Mouse (Mus musculus) hindbrain, embryonic 11.5 days (tissue): ENCODE measurements around the gene Rab1a. TPM values are rescaled to one million over a fixed set of nuclear protein-coding genes. Genes with fewer than 3 reads are reported as not detected.

Experiments
- ATAC-seq: fragments of 200-750 bp; cut with Nextera tagmentation; 2 replicates; pipeline ENCODE4 v1.8.0; 2017; ENCODE audit warnings: mild to moderate bottlenecking, moderate TSS enrichment, moderate library complexity; ENCODE audit not compliant: low FRiP score
- DNase-seq: peaks from one replicate; pipeline ENCODE4 v3.0.0-alpha.2; 2015; ENCODE audit warnings: low spot score
- H3K27ac ChIP-seq: fragments of 300-500 bp; sonication (generic); 2 replicates; pipeline ENCODE4 v1.5.1; 2014; ENCODE audit warnings: mild to moderate bottlenecking, low read depth, low read length
- H3K27me3 ChIP-seq: fragments of 300-500 bp; sonication (generic); 2 replicates; pipeline ENCODE4 v1.6.1; 2014; ENCODE audit warnings: mild to moderate bottlenecking, low read length, moderate library complexity, mixed read lengths; ENCODE audit not compliant: control insufficient read depth, insufficient read depth
- H3K36me3 ChIP-seq: fragments of 300-500 bp; sonication (generic); 2 replicates; pipeline ENCODE4 v1.6.1; 2014; ENCODE audit warnings: mild to moderate bottlenecking, low read length, moderate library complexity, mixed read lengths; ENCODE audit not compliant: control insufficient read depth, insufficient read depth
- H3K4me1 ChIP-seq: fragments of 300-500 bp; sonication (generic); replicated peaks from 2 replicates; pipeline ENCODE4 v1.6.1; 2014; ENCODE audit warnings: low read length, mixed read lengths; ENCODE audit not compliant: control insufficient read depth, insufficient read depth
- H3K4me2 ChIP-seq: fragments of 300-500 bp; sonication (generic); replicated peaks from 2 replicates; pipeline ENCODE4 v1.6.1; 2014; ENCODE audit warnings: mild to moderate bottlenecking, low read depth, low read length
- H3K4me3 ChIP-seq: fragments of 300-500 bp; sonication (generic); 2 replicates; pipeline ENCODE4 v1.5.1; 2014; ENCODE audit warnings: low read depth, low read length
- H3K9ac ChIP-seq: fragments of 300-500 bp; sonication (generic); 2 replicates; pipeline ENCODE4 v1.6.1; 2014; ENCODE audit warnings: low read depth, low read length
- H3K9me3 ChIP-seq: fragments of 300-500 bp; sonication (generic); 2 replicates; pipeline ENCODE4 v1.6.1; 2016; ENCODE audit warnings: low read length; ENCODE audit not compliant: control insufficient read depth
- WGBS: fragments of 180-500 bp; shearing (Covaris S2); extraction: QIAGEN DNeasy Blood & Tissue Kit; methylation state at CpG from one replicate; pipeline ENCODE4 v1.1.7; 2014; 5-methylcytosine and 5-hydroxymethylcytosine counted together
- polyA plus RNA-seq: library from polyadenylated mRNA; unstranded; fragments of >200 nt; fragmentation: Nextera tagmentation; extraction: Ambion mirVana; gene quantifications from 2 replicates; pipeline ENCODE4 v1.2.1, GENCODE M21; 2014

Rab1a gene
- polyA plus RNA-seq, 1 experiment from 2014 or later: 273 TPM

DNA sequence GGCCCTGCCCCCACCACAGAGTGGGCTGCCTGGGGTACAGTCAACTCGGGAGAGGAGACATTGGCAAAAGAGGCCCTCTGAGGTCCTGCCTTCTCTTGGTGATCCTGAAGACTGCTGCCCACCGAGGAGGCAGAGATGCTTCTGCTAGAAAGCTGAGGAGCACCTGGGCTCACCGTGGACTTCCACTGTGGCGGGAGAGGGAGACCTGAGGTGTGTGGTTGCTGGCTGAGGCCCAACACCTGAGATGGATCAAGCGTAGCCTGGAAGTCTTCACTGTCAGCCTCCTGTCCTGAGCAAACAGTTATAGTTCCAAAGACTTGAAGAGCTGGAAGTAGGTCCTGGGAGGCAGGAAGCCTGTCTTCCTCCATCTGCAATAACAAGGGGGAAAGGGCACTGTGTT lies 39.1 kb downstream of the Rab1a start:
- Histone ChIP-seq H3K36me3 (peaks cover 4% of the 10 kb centered on the region; the same call in 1 of the 2 replicates), H3K27ac (no peak overlapping the region), H3K9me3 (no peaks in the 10 kb centered on the region), H3K9ac (no peak overlapping the region), H3K4me1 (no peaks in the 10 kb centered on the region), H3K27me3 (no peaks in the 10 kb centered on the region), H3K4me2 (no peak overlapping the region), H3K4me3 (no peak overlapping the region)
- 82% methylated on average over 5 of the region's 5 CpGs for WGBS
- DNase-seq (no peak), ATAC-seq (no peak)

DNA sequence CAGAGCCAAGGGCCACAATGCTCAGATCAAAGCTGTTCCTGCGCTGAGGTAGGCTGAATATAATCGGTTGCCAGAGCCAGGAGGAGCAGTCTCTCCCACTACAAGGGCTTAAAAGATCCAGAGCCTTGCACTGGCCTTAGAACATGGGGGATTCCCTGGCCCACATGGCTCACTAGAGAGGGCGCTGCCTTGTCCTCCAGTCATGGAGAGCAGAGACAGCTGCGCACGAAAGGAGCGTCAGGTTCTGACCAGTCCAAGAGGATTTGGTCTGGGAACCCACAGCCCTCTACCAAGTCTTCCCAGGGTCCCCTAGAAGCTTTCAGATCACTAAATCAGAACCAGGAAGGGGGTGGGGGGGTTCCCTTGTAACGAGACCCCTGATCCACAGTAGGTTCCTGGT lies 40.1 kb downstream of the Rab1a start:
- H3K27me3 ChIP-seq: no peaks in the 10 kb centered on the region
- no peak overlapping the region for H3K27ac ChIP-seq
- ATAC-seq: no peak
- 96% methylated on average over 7 of the region's 7 CpGs for WGBS
- no peak overlapping the region for H3K9ac ChIP-seq
- no peak for DNase-seq
- no peak overlapping the region for H3K4me3 ChIP-seq
- H3K36me3 ChIP-seq: peaks cover 4% of the 10 kb centered on the region; the same call in 1 of the 2 replicates
- H3K9me3 ChIP-seq: no peaks in the 10 kb centered on the region
- H3K4me1 ChIP-seq: no peaks in the 10 kb centered on the region
- H3K4me2 ChIP-seq: no peak overlapping the region

DNA sequence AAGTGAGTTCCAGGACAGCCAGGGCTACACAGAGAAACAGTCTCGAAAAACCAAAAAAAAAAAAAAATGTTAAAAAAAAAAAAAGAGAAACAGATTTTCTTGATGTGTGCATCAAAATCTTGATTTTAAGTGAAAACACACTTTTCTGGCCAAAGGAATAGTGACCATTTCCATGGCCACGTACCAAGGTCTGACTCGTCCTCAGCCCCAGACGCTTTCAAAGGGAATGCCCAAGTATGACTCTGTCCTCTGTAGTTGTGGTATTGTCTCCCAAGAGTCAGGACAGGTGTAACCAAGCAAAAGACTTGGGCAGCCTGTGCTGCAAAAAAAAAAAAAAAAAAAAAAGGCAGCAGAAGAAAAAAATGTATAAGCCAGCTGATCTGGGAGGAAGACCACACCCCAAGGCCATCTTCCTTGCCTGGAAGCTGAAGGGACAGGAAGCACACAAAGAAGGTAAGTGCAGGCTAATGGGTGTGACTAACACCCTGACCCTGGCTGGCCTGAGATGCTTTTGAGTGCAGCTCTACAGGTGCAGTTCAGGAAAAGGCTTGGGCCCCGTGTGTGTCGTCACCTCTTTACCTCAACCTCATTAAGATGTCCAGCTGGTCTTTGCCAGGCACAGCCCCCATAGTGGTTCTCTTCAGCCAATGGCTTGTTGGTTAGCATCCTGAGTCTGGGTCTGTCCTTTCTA lies 41.3 kb downstream of the Rab1a start:
- Histone ChIP-seq H3K36me3 (peaks cover 4% of the 10 kb centered on the region; the same call in 1 of the 2 replicates), H3K9ac (no peak overlapping the region)
- DNase-seq: no peak

DNA sequence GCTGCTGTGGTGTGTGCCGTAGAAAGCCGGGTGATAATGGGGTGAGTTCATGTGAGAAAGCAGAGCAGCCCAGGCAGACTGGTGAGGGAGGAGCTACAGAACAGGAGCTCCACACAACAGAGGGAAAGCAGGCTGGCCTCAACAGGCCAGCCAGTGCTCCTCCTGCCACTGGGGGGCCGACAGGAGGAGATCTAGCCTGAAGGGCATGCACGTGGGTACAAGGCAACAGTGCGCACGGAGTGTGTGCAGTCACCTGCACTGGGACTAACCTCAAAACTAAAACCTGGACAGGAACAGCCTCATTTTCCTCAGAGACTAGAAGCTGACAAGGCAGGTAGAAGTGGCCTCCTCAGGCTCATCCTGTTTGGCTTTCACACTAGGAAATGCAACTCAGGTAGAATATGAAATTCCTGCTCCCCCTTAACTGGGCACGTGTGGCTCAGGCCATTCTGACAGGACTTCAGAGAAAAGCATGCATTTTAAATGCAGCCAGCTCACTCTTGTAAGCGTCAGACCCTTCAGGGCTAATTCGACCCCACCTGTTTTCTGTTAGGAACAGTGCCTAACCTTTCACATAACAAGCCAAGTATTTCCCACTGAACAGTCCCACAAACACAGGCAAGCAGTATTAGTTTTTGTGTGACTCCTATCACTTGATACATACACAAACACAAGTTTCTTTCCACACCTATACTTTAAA lies 42.1 kb downstream of the Rab1a start:
- Histone ChIP-seq H3K4me1 (no peaks in the 10 kb centered on the region; the same call in 1 of the 2 replicates), H3K27ac (no peak overlapping the region), H3K9me3 (no peaks in the 10 kb centered on the region), H3K4me2 (no peak overlapping the region), H3K36me3 (peaks cover 4% of the 10 kb centered on the region; the same call in 1 of the 2 replicates), H3K27me3 (no peaks in the 10 kb centered on the region), H3K9ac (no peak overlapping the region), H3K4me3 (no peak overlapping the region)
- WGBS: 46% methylated on average over 9 of the region's 9 CpGs
- no peak for ATAC-seq
- no peak for DNase-seq

More for the DNA sequence above, 41.3 kb downstream of the Rab1a start:
- Histone ChIP-seq H3K4me3 (no peak overlapping the region), H3K27ac (no peak overlapping the region), H3K4me2 (no peak overlapping the region), H3K9me3 (no peaks in the 10 kb centered on the region), H3K27me3 (no peaks in the 10 kb centered on the region), H3K4me1 (no peaks in the 10 kb centered on the region; the same call in 1 of the 2 replicates)
- WGBS: 89% methylated on average over 6 of the region's 6 CpGs
- ATAC-seq: 0 out of 2 replicates have a peak, but pooled peaks have one; percentile 10

DNA sequence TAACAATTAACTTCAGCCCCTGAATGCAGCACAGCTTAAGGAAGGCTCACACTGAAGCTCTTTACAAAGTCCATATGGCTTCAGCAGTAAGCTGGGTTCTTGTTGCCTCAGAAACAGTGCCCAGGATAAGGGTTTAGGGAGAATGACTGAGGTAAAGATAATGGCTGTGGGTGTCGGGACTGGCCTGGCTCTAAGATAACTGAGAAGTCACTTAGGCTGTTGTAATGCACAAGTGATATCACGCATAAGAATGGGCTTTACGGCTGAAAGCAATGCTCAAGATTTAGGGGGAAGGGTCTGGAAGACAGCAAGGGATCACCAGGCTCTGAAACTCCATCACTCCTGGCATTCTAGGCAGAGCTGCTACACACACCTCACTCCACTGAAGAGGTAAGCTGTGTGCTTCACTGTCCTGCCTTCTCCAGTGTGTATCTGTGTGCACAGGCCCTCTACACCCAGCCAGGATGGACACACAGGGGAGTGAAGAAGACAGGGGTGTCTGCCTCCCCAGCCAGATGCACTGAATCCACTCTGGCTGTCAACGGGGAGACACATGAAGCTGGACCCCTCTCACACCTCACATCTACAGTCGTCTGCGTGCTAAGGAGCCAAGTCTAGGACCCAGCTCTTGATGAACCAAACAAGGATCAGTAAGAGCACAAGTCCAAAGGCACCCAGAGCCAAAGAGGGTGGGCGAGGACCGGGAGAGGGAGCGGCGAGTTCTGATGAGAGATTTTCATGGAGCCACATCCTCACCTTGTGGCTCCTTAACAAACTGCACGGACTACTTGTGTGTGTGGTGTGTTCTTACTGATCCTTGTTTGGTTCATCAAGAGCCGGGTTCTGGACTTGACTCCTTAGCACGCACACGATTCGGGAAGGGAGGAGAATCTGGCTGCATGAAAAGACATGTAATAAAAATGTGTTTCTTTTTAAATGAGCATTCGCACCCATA lies 43.4 kb downstream of the Rab1a start:
- Histone ChIP-seq H3K9me3 (no peaks in the 10 kb centered on the region), H3K36me3 (0 out of 2 replicates have a peak, but pooled peaks cover 2% of the 10 kb centered on the region), H3K4me3 (no peak overlapping the region), H3K9ac (no peak overlapping the region), H3K4me1 (no peaks in the 10 kb centered on the region; the same call in 1 of the 2 replicates), H3K27me3 (no peaks in the 10 kb centered on the region), H3K4me2 (no peak overlapping the region), H3K27ac (no peak overlapping the region)
- ATAC-seq (no peak), DNase-seq (no peak)
- WGBS: 83% methylated on average over 16 of the region's 16 CpGs

DNA sequence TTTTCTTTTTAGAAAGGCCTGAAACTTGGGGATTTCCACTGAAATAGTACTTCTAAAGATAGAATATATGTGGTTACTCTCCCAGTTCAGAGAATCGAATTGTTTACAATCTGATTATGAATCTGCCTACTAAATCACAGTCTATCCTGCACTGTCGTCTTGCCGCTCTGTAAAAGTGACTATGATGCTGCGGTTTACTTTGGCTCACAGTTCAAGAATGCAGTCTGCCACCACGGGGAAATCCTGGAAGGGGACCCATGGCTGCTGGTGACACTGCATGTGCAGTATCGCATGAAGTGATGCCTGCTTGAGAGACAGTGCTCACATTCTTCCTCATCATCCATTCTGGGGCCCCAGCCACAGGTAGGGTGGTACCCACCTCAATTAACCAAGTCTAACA lies 44.1 kb downstream of the Rab1a start:
- H3K4me2 ChIP-seq: no peak overlapping the region
- DNase-seq: no peak
- H3K9me3 ChIP-seq: no peaks in the 10 kb centered on the region
- H3K36me3 ChIP-seq: 0 out of 2 replicates have a peak, but pooled peaks cover 2% of the 10 kb centered on the region
- H3K27ac ChIP-seq: no peak overlapping the region
- WGBS: 90% methylated on average over 6 of the region's 6 CpGs
- H3K9ac ChIP-seq: no peak overlapping the region
- H3K4me3 ChIP-seq: no peak overlapping the region
- no peaks in the 10 kb centered on the region for H3K27me3 ChIP-seq
- ATAC-seq: no peak
- H3K4me1 ChIP-seq: no peaks in the 10 kb centered on the region; the same call in 1 of the 2 replicates

DNA sequence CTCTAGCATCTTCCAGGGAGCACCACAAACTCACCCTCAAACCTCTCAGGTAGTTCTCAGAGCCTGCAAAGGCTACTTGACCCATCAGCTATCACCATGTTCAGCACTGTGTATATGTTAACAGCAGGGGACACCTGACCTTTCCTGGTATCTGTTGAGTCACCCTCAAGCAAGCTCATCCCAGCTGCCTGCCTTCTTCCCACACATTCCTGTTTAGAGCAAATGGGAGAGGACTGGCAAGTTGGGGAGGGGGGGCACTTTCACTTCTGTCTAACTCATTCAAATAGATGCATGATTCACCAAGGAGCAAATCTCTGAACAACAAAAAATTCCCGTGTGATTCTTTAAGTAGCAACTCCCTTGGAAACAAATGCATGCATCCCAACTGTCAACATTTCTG lies 45.4 kb downstream of the Rab1a start:
- Histone ChIP-seq H3K9ac (no peak overlapping the region), H3K36me3 (0 out of 2 replicates have a peak, but pooled peaks cover under 1% of the 10 kb centered on the region), H3K9me3 (no peaks in the 10 kb centered on the region), H3K4me3 (no peak overlapping the region), H3K27ac (no peak overlapping the region), H3K27me3 (no peaks in the 10 kb centered on the region), H3K4me2 (no peak overlapping the region), H3K4me1 (no peaks in the 10 kb centered on the region; the same call in 1 of the 2 replicates)
- DNase-seq (no peak), ATAC-seq (no peak)
- WGBS: 87% methylated on average over 1 of the region's 1 CpGs

DNA sequence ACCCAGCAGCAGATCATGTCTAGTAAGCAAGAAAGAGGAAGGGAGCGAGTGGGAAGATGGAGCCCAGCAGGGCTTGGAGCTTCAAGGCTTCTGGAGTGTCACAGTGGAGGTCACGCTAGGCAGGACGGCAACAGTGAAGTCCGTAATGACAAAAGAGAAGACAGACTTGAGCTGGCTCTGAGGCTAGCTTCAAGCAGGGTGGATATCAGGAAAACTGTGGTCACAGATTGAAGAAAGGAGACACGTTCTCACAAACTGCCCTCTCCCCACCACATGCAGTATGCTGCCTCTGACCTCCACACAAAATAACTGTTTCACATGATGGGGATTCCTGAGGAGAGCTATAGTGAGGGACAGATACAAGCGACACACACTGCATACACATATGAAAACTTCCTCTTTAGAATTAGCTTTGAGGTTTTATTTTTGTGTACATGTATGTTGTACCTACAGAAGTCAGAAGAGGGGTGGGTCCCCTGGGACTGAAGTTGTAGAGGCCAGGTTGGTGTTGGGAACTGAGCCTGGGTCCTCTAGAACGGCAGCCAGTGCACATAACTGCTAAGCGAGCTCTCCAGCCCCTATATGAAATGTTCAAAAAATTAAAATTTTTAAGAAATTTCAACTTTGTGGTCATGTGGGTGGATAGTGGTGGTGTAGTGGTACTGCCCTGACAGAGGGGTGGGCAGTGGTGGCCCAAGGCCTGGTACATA lies 46.1 kb downstream of the Rab1a start:
- Histone ChIP-seq H3K27ac (no peak overlapping the region), H3K9ac (no peak overlapping the region), H3K36me3 (no peaks in the 10 kb centered on the region), H3K27me3 (no peaks in the 10 kb centered on the region), H3K4me3 (no peak overlapping the region), H3K9me3 (no peaks in the 10 kb centered on the region), H3K4me1 (no peaks in the 10 kb centered on the region; the same call in 1 of the 2 replicates), H3K4me2 (no peak overlapping the region; the same call in 1 of the 2 replicates)
- WGBS: 80% methylated on average over 8 of the region's 8 CpGs
- DNase-seq (no peak), ATAC-seq (no peak)
